Mouse (Mus musculus): ENCODE data around the gene Rasgrp3. TPM values are rescaled to one million over a fixed set of nuclear protein-coding genes. Genes with fewer than 3 reads are reported as not detected.
A peak's percentile ranks its signal among the peaks of the same experiment; 100 is the strongest.

Gene Rasgrp3
- polyA plus RNA-seq, 1 experiment, result 1.6 TPM

GRCm38 (mm10) chr17:75534314-75535020 lies 98.8 kb downstream of the Rasgrp3 start:
- DNase-seq (ENCODE audit: low read depth, low spot score), result no peak
- WGBS, result 78% methylated on average over 12 of the region's 12 CpGs

GRCm38 (mm10) chr17:75535612-75536011 lies 99.9 kb downstream of the Rasgrp3 start:
- DNase-seq (ENCODE audit: low read depth, low spot score), result no peak
- 95% methylated on average over 4 of the region's 4 CpGs for WGBS

GRCm38 (mm10) chr17:75536396-75537049 lies 100.8 kb downstream of the Rasgrp3 start:
- DNase-seq (ENCODE audit: low read depth, low spot score), result no peak
- WGBS, result 22% methylated on average over 6 of the region's 6 CpGs

GRCm38 (mm10) chr17:75537050-75537445 lies 101.4 kb downstream of the Rasgrp3 start:
- no peak for DNase-seq (ENCODE audit: low read depth, low spot score)
- 73% methylated on average over 7 of the region's 7 CpGs for WGBS

- no peak for DNase-seq (ENCODE audit: low read depth, low spot score)
- 41% methylated on average over 12 of the region's 12 CpGs for WGBS
These were observed 102.7 kb downstream of the Rasgrp3 start for GRCm38 (mm10) chr17:75538431-75538830.

GRCm38 (mm10) chr17:75539130-75539529 lies 103.4 kb downstream of the Rasgrp3 start:
- 41% methylated on average over 6 of the region's 6 CpGs for WGBS
- DNase-seq (ENCODE audit: low read depth, low spot score), result no peak

DNA sequence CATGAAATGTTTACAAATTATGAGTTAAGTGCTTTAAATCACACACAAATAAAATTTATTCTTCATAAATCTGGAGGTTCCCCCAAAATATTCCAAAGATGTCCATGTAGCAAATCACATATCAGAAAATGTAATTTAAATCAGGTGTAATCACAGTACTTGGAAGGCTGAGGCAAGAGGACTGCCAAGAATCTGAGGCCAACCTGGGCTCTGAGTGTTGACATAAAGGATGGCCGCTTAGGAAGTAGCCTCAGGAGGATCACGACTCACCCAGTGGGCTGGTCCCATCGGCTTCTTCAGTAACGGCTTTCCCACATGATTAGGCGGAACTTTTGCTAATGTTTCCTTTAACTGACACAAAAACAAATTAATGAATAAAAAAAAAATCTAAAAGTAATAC lies 104.1 kb downstream of the Rasgrp3 start:
- WGBS, result 29% methylated on average over 5 of the region's 5 CpGs
- DNase-seq (ENCODE audit: low read depth, low spot score), result no peak

GRCm38 (mm10) chr17:75543434-75543833 lies 107.7 kb downstream of the Rasgrp3 start:
- no peak for DNase-seq (ENCODE audit: low read depth, low spot score)
- 80% methylated on average over 7 of the region's 7 CpGs for WGBS

- DNase-seq (ENCODE audit: low read depth, low spot score), result no peak
- WGBS, result 89% methylated on average over 7 of the region's 7 CpGs
These were observed 108.6 kb downstream of the Rasgrp3 start for GRCm38 (mm10) chr17:75544262-75544661.

GRCm38 (mm10) chr17:75550771-75551413 lies 115.2 kb downstream of the Rasgrp3 start:
- no peak for DNase-seq (ENCODE audit: low read depth, low spot score)

DNA sequence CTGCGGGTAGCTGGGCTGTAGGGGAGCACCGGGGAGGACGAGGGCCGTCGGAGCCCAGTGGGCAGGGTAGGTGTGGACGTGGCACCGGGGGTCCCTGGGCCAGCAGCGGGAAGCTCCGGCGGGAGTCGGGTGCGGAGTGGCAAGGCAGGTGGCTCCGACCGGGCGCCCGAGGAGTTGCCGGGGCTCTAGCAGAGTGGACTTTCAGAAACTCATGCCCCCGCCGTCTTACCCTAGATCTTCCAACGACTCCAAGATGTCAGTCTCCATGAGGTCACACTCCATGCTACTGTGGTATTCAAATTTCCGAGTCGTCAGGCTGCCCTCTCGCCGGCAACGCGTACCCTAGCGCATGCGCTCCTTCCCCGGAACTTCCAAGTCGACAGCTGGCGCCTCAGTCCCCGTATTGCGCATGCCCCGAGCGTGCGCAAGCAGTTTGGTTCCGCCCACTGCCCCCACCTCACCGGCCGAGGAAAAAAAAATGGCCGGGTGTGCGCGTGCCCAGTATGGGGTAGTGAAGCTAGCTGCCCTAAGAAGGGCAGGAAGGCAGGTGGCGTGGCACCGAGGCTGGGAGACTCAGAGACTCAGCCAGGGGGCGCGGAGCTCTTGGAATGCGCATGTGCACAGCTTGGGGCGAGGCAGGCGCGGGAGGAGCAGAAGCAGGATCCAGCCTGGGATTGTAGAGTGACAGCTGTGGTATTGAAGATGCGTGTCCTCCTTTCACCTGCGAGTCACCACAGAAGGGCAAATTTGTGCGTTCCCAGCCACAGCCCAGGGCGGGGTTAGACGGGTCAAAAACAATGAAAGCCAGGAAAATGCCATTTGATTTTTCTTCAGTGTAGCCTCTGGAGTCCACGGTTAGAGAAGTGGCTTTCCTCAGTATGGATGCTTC lies 116.1 kb downstream of the Rasgrp3 start, which contains the start of gene Fam98a:
TSS of gene Fam98a (minus strand) at position 435 of the 889 bp plus-strand sequence.
- WGBS, result under 1% methylated on average over 56 of the region's 56 CpGs

More at GRCm38 (mm10) chr17:75550771-75551413, 115.2 kb downstream of the Rasgrp3 start:
- 39% methylated on average over 11 of the region's 11 CpGs for WGBS

DNA sequence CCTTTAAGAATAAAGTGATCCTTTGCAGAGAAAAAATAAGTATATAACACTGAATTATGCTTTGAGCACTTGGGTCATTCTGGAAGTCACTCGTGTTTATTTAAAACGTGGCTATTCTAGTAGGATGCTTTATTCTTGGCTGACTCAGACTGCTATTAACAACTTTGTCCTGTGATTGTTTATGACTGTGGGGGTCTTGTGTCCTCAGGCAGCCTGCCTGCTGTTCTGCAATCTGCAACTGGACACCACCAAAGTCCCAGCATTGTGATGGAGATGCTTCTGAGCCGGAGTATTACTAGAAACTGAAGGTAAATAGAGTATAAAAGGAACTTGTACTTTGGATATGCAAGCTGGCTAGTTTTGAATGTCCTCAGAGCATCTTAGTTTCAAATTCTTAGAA lies 121.3 kb downstream of the Rasgrp3 start:
- 52% methylated on average over 3 of the region's 3 CpGs for WGBS
- DNase-seq (ENCODE audit: low read depth, low spot score), result no peak

More for the DNA sequence above, 116.1 kb downstream of the Rasgrp3 start, which contains the start of gene Fam98a:
- DNase-seq (ENCODE audit: low read depth, low spot score), result peak; percentile 90

GRCm38 (mm10) chr17:75558041-75558440 lies 122.3 kb downstream of the Rasgrp3 start:
- DNase-seq (ENCODE audit: low read depth, low spot score), result no peak
- 94% methylated on average over 2 of the region's 2 CpGs for WGBS

DNA sequence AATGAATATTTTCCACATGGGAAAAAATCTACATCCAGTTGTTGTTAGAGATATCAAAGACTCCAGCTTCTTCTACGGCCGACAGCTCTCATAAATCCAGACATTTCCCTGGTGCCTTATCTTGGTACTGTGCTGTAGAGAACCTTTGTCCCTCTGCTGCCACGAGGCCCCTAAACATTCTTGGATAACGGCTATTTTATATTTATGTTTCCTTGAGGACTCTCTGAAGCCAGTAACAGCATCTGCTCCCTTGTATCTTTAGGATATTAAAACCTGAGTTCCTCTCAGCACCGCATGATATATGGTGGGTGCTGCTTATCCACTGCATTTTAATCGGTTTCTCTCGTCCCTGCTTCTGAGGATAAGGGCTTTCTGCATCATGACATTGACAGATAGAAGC lies 139.9 kb downstream of the Rasgrp3 start:
- WGBS, result 44% methylated on average over 7 of the region's 7 CpGs

More for the DNA sequence above, 139.9 kb downstream of the Rasgrp3 start:
- no peak for DNase-seq (ENCODE audit: low read depth, low spot score)

Other genes with a start within 250 kb of the Rasgrp3 start
- 10.3 and 11.9 TPM in 2 replicates for gene Fam98a, start 116.0 kb downstream of the Rasgrp3 start, polyA plus RNA-seq (2012; rRNA removed)

Measured in large intestine, adult 2 months (tissue).